Mouse (Mus musculus) embryonic fibroblast, embryonic 13.5 days (primary cell): ENCODE measurements at regions not wholly inside any gene's neighbourhood (a gene's known extent, or its start where the extent isn't known, plus 50 kb on each side); places are given as distances from the start of the nearest gene placed in this dataset.

Source experiments
- CTCF ChIP-seq: IDR thresholded peaks from 2 replicates; pipeline ENCODE4 v1.5.1; 2011; ENCODE audit warnings: mild to moderate bottlenecking, control low read depth, low read length, moderate library complexity, borderline replicate concordance; ENCODE audit not compliant: insufficient read depth
- POLR2A ChIP-seq: IDR thresholded peaks from 2 replicates; pipeline ENCODE4 v1.6.1; 2011; ENCODE audit warnings: low read depth, mild to moderate bottlenecking, control low read depth, low read length, moderate library complexity

DNA sequence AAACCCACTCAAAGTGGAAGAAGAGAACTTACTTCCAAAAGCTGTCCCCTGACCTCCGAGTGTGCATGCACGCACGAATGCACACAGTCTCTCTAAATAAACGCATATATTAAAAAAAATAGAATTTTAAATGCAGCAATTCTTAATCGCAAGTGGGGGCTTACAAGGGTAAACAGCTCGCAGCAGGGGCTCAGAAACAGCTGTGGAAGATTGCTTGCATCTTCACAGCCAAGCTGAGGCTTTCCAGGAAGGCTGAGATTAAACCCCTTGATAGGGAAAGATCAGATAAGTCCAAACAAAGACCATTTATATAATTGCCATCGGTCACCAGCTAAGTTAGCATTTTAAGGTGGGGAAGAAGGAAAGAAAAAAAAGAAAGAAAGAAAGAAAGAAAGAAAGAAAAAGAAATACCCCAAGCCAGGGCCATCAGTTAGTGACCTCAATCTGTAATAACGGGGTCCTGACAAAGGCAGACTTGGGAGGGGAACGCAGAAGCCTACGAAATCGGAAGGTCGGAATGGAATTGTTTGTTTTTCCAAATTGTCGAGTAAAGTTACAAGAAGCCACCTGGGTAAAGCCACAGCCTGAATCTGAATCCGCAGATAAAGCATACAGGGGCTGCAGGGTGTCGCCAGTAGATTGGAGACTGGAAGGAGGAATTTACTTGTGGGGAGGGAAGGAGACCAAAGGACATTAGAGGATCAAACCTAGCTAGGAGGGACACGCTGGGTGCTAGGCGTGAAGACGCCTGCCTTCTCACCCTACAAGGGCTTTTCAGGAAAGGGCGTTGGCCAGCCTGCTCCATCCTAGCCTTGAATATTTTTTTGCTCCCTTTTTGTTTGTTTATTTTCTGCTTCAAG, 73.3 kb upstream of the Sall4 start:
- TF ChIP-seq POLR2A (no peak), CTCF (no peak)
